Comparison of ENCODE assay signal across 18 mouse cellular contexts in the genomic region with DNA sequence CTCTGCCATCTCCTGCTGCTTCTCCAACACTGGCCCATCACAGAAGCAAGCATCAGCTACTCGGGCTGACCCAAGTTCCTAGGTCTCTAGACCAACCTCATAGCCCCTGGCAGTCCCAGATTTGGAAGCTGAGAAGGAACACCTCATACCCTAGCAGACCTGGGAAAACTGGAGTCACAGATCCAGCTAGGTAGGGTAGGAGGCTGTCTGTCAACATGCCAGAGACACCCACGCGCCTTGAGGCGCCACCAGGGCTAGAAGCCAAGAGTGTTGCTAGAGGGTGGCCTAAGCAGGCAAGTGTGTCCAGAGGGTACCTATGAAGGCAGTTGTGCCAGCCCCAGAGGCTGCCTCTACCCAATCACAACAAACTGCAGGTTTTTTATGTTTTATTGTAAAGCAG. TPM values are rescaled to one million over a fixed set of nuclear protein-coding genes. Genes with fewer than 3 reads are reported as not detected.
DNase-seq lines count a peak whose midpoint lies in the region; ATAC-seq and TF ChIP-seq lines count a peak whose summit lies in the region.
"Had no signal": no experiment of that assay in that cellular context is flagged by ENCODE, and none has a peak within 500 bp of the region (broad histone marks: within the 10 kb centered on the region; RNA-seq: fewer than 3 reads in every experiment).

No protein-coding gene starts in this region.

- 56% methylated on average over 4 of the region's 4 CpGs for WGBS in stomach, postnatal 0 days

- no peak overlapping the region for H3K9ac ChIP-seq in stomach, postnatal 0 days (ENCODE audit: low read length)
- H3K9ac ChIP-seq: forebrain, embryonic 15.5 days; hindbrain, embryonic 15.5 days; limb, embryonic 13.5 days; liver, postnatal 0 days; midbrain, embryonic 12.5 days had no signal

- no peak for TF ChIP-seq CTCF in stomach, postnatal 0 days (IDR thresholded peaks at IDR 0.05; ENCODE audit: low read depth)

- H3K27ac ChIP-seq in stomach, postnatal 0 days (replicated peaks) = peak overlapping the region; percentile 84
- H3K27ac ChIP-seq: forebrain, embryonic 15.5 days; hindbrain, embryonic 15.5 days; left cerebral cortex, adult 2 months; limb, embryonic 13.5 days; midbrain, embryonic 12.5 days had no signal

- no peak overlapping the region for H3K4me3 ChIP-seq in stomach, postnatal 0 days (ENCODE audit: low read depth, low read length)
- H3K4me3 ChIP-seq: forebrain, embryonic 15.5 days; hindbrain, embryonic 15.5 days; left cerebral cortex, adult 2 months; limb, embryonic 13.5 days; midbrain, embryonic 12.5 days had no signal

- H3K9me3 ChIP-seq in stomach, postnatal 0 days (ENCODE audit: control insufficient read depth, low read length) = no peaks in the 10 kb centered on the region
- H3K9me3 ChIP-seq: forebrain, embryonic 15.5 days; hindbrain, embryonic 15.5 days; limb, embryonic 13.5 days; midbrain, embryonic 12.5 days had no signal

- no peaks in the 10 kb centered on the region for H3K4me1 ChIP-seq in stomach, postnatal 0 days (replicated peaks; ENCODE audit: control insufficient read depth, insufficient read depth)
- H3K4me1 ChIP-seq: forebrain, embryonic 15.5 days; hindbrain, embryonic 15.5 days; limb, embryonic 13.5 days; midbrain, embryonic 12.5 days had no signal

- no peaks in the 10 kb centered on the region for H3K27me3 ChIP-seq in stomach, postnatal 0 days (ENCODE audit: control insufficient read depth, insufficient read depth, low read length)
- H3K27me3 ChIP-seq: CH12.LX; forebrain, embryonic 15.5 days; hindbrain, embryonic 15.5 days; limb, embryonic 13.5 days; midbrain, embryonic 12.5 days had no signal

- peaks cover 30% of the 10 kb centered on the region for H3K36me3 ChIP-seq in stomach, postnatal 0 days (ENCODE audit: control insufficient read depth, insufficient read depth, low read length)

- intact Hi-C loops in left cerebral cortex, postnatal 4 days (cut with DNase I) = no loop called here
- intact Hi-C loops in heart, postnatal 36 days (cut with DNase I) = no loop called here

- TF ChIP-seq EP300 in stomach, postnatal 0 days (optimal IDR thresholded peaks at IDR 0.05) = no peak

- peak; percentile 65 for DNase-seq in cerebellum, adult 11 months
- DNase-seq in cerebellum, postnatal 4 days (ENCODE audit: low spot score in 2 of 2) = no peak
- DNase-seq in left cerebral cortex, adult 18-20 months (ENCODE audit: low spot score in 2 of 2) = peak; percentile 59
- DNase-seq in left cerebral cortex, postnatal 4 days = no peak
- peak; percentile 82 to 85 for DNase-seq in cerebellum, postnatal 25 days
- DNase-seq in stomach, postnatal 0 days (ENCODE audit: low spot score) = peak; percentile 53
- DNase-seq in heart, postnatal 36 days = no peak
- DNase-seq in spleen, postnatal 4 days (ENCODE audit: low spot score in 2 of 2) = no peak
- DNase-seq: liver, postnatal 0 days; lung, postnatal 4 days; right cerebral cortex, postnatal 4 days had no signal

- H3K4me2 ChIP-seq in stomach, postnatal 0 days (replicated peaks; ENCODE audit: low read depth) = no peak overlapping the region
- H3K4me2 ChIP-seq: forebrain, embryonic 15.5 days; hindbrain, embryonic 15.5 days; limb, embryonic 13.5 days; midbrain, embryonic 12.5 days had no signal

- peak; percentile 9; the same call in 1 of the 2 replicates for ATAC-seq in stomach, postnatal 0 days (ENCODE audit: low FRiP score, low TSS enrichment)
- ATAC-seq: activated CD4-positive, CD25-positive, alpha-beta regulatory T cell, adult 4 months; forebrain, embryonic 15.5 days; liver, postnatal 0 days had no signal

RNA-seq across cellular contexts. Expression of a gene that starts 0.5 kb away (rescaled TPM):
- total RNA-seq in left cerebral cortex, adult 18-20 months (2021) = 10 to 100 TPM; 10.0 to 10.1 TPM
- total RNA-seq in left cerebral cortex, postnatal 4 days (2021) = 1 to 10 TPM; 7.1 to 8.5 TPM
- polyA plus RNA-seq in stomach, postnatal 0 days (2015; fragmentation: Nextera tagmentation; extraction: Ambion mirVana) = 88.0 and 98.5 TPM in 2 replicates
- 1 to 10 TPM; 1.1 to 1.4 TPM for total RNA-seq in heart, postnatal 36 days (2021)

RNA-seq across cellular contexts. Expression of a gene that starts 17.0 kb away (rescaled TPM):
- 10 to 100 TPM; 28.0 to 28.7 TPM for total RNA-seq in left cerebral cortex, adult 18-20 months (2021)
- 10 to 100 TPM in 1 of 2 experiments, 1 to 10 TPM in 1; 9.4 to 11.5 TPM for total RNA-seq in left cerebral cortex, postnatal 4 days (2021)
- 250 and 263 TPM in 2 replicates for polyA plus RNA-seq in stomach, postnatal 0 days (2015; fragmentation: Nextera tagmentation; extraction: Ambion mirVana)
- total RNA-seq in heart, postnatal 36 days (2021) = 100 to 1,000 TPM; 511 to 548 TPM

RNA-seq across cellular contexts. Expression of a gene that starts 26.7 kb away (rescaled TPM):
- 10 to 100 TPM; 32.5 to 34.3 TPM for total RNA-seq in left cerebral cortex, adult 18-20 months (2021)
- total RNA-seq in left cerebral cortex, postnatal 4 days (2021) = 10 to 100 TPM; 39.0 to 41.7 TPM
- 12.0 and 12.5 TPM in 2 replicates for polyA plus RNA-seq in stomach, postnatal 0 days (2015; fragmentation: Nextera tagmentation; extraction: Ambion mirVana)
- total RNA-seq in heart, postnatal 36 days (2021) = 10 to 100 TPM; 11.0 to 12.4 TPM

RNA-seq across cellular contexts. Expression of a gene that starts 26.8 kb away (rescaled TPM):
- total RNA-seq in left cerebral cortex, adult 18-20 months (2021) = 10 to 100 TPM; 69.6 to 70.1 TPM
- total RNA-seq in left cerebral cortex, postnatal 4 days (2021) = 10 to 100 TPM; 45.3 to 45.9 TPM
- 45.4 and 48.9 TPM in 2 replicates for polyA plus RNA-seq in stomach, postnatal 0 days (2015; fragmentation: Nextera tagmentation; extraction: Ambion mirVana)
- total RNA-seq in heart, postnatal 36 days (2021) = 10 to 100 TPM; 39.1 to 41.9 TPM

RNA-seq across cellular contexts. Expression of a gene that starts 29.0 kb away (rescaled TPM):
- 100 to 1,000 TPM; 129 to 133 TPM for total RNA-seq in left cerebral cortex, adult 18-20 months (2021)
- total RNA-seq in left cerebral cortex, postnatal 4 days (2021) = 100 to 1,000 TPM; 204 to 208 TPM
- 106 and 113 TPM in 2 replicates for polyA plus RNA-seq in stomach, postnatal 0 days (2015; fragmentation: Nextera tagmentation; extraction: Ambion mirVana)
- total RNA-seq in heart, postnatal 36 days (2021) = 10 to 100 TPM; 58.4 to 61.6 TPM

Comparison
In these comparisons a context has a peak if more than half of its experiments do, and no peak if none do; other contexts are left out.
1. DNase-seq: peak in cerebellum, adult 11 months (single experiment), left cerebral cortex, adult 18-20 months (2 of 2), cerebellum, postnatal 25 days (2 of 2) and stomach, postnatal 0 days (single experiment); none in cerebellum, postnatal 4 days (0 of 2), left cerebral cortex, postnatal 4 days (single experiment), heart, postnatal 36 days (0 of 2) and spleen, postnatal 4 days (0 of 2).
2. RNA of a gene that starts 17.0 kb away (total RNA-seq): 511 to 548 TPM in heart, postnatal 36 days; 28.0 to 28.7 TPM in left cerebral cortex, adult 18-20 months and 9.4 to 11.5 TPM in left cerebral cortex, postnatal 4 days; every median in the first group is over 10 times any median in the second.